Mouse (Mus musculus): ENCODE data around the gene Dph6. TPM values are rescaled to one million over a fixed set of nuclear protein-coding genes. Genes with fewer than 3 reads are reported as not detected.

Gene Dph6
- total RNA-seq, 4 experiments from 2014 or later: 18.2 to 29.0 (median 22.1) TPM

GRCm38 (mm10) chr2:114536032-114536431 is 118.7 kb downstream of the Dph6 start:
- DNase-seq: no peak

- DNase-seq: no peak
Observed at GRCm38 (mm10) chr2:114531010-114531756, 123.6 kb downstream of the Dph6 start.

DNA sequence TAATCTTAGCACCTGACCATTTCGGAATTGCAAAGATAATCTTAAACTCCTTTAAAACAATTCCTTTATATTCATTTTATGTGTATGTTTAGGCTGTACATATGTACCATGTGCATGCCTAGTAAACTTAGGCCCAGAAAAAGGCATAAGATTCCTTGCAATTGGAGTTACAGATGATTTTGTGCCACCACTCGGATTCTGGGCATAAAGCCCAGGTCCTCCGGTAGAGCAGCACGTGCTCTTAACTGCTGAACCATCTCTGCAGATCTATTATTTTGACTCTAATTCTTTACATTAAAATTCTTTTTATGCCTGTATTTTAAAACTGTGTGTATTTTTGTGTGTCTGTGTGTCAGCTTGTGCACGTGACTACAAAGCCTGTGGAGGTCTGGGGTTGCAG is 134.3 kb downstream of the Dph6 start:
- DNase-seq: no peak

DNA sequence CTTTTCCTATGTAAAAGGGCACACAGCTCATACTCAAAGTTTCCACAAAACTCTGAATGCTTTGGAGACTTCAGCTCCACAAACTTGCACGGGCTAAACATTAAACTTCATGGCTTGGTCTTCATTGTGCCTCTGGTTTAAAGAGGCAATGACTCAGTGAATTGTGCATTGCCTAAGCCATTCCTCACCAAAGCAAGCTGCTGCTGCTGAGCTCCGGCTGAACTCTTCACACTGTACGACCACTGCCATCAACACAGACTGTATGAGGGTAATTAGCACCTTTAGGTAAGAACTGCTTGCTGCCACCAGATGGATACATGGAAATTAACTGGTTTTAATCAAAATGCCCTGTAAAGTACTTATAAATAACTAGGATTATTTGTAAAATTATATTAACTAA is 134.9 kb downstream of the Dph6 start:
- DNase-seq: no peak

DNA sequence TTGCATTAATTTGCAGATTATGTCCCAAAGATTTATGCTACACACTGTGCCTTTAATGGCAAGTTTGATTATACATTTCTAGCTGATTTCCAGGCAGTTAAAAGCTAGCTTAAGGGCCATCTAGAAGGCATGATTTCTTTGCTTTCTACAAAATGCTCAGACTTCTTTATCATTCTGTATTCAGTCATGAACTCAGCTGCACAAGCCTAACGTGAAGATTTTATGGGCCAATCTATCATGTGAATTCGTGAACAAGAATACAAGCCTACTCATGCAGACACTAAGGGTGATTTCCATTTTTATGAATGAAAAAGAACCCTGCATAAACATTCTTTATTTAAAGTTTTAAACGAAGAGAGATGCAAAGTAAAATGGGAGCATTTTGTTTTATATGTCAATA is 162.4 kb downstream of the Dph6 start:
- DNase-seq: no peak

GRCm38 (mm10) chr2:114491907-114492306 is 162.9 kb downstream of the Dph6 start:
- no peak for DNase-seq

- DNase-seq: no peak
Observed at GRCm38 (mm10) chr2:114486980-114487379, 167.8 kb downstream of the Dph6 start.
